Mouse (Mus musculus) left cerebral cortex, adult 2 months (tissue): ENCODE data around the gene Npl. TPM values are rescaled to one million over a fixed set of nuclear protein-coding genes. Genes with fewer than 3 reads are reported as not detected.

Experiments
- DNase-seq, 2 experiments: peaks; one replicate each; pipeline ENCODE4 v3.0.0; 2021 to 2022; ENCODE audit warnings: low spot score in 2 of 2, mixed read lengths in 1 of 2; ENCODE audit errors: extremely low spot score in 1 of 2
- H3K27ac ChIP-seq: fragments of 200-600 bp; 2 replicates; pipeline ENCODE4 v1.8.1; 2022
- H3K4me3 ChIP-seq: fragments of 200-600 bp; 2 replicates; pipeline ENCODE4 v1.8.1; 2022
- CTCF ChIP-seq: fragments of 200-600 bp; IDR thresholded peaks from 2 replicates; pipeline ENCODE4 v1.8.1; 2022; ENCODE audit warnings: antibody characterized with exemption, mild to moderate bottlenecking, moderate library complexity
- intact Hi-C: fragments of 180-260 bp; cut with DNase I; formaldehyde crosslinking; loops from one replicate; pipeline ENCODE4 v1.15.1; 2025
- total RNA-seq, 2 experiments: library from RNA; stranded (reverse); gene quantifications; 2 replicates each; pipeline ENCODE4 v1.2.3; 2021

The Npl gene
- total RNA-seq, 2 experiments from 2014 or later, result 5.4 to 6.0 TPM

DNA sequence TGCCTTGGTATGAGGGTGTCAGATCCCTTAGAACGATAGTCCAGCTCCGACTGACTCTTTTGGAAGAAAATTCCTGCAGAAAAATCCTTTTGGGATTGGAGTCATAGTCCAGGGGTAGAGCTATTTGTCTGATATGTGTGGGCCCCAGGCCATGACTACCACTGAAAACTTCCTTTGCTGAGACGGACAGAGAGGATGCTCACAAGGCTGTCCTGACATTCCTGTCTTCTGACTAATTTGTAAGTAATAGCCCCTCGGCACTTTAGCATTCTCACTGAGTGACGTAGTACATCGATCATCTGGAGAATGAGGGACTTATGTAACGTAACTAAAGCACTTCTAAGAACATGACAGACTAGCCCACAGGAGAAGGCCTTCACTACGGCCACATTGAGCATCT is 15.9 kb upstream of the Npl start:
- H3K4me3 ChIP-seq, result no peak overlapping the region
- DNase-seq, result no peak
- intact Hi-C loops, result loop anchor here (2.0 kb wide), 1 partner anchor 29 kb away; no protein-coding TSS in a partner anchor
- no peak for TF ChIP-seq CTCF
- H3K27ac ChIP-seq, result no peak overlapping the region

DNA sequence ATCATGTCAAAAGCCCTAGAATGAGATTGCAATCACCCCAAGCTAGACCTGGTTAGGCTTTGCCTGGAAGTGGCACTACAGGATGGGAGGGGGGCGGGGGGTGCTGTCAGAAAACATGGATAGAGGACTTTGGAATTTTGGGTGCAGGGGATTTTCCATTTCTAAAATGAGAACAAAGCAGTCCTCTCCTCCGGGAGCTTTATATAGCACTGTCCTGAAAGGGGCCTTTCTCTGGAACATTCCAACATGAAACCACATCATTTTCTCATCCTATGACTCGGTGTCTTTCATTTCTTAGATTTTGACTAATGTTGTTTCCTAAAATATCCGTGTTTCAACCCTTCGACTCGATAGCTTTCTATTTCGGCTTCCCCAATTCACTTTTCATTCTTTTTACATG is 14.9 kb upstream of the Npl start:
- no peak overlapping the region for H3K27ac ChIP-seq
- no peak for TF ChIP-seq CTCF
- no peak for DNase-seq
- H3K4me3 ChIP-seq, result no peak overlapping the region
- intact Hi-C loops, result no loop called here

GRCm38 (mm10) chr1:153563675-153564074 is 13.8 kb upstream of the Npl start:
- no peak overlapping the region for H3K27ac ChIP-seq
- intact Hi-C loops, result no loop called here
- H3K4me3 ChIP-seq, result no peak overlapping the region
- DNase-seq, result no peak
- TF ChIP-seq CTCF, result no peak; the same call in 1 of the 2 replicates

DNA sequence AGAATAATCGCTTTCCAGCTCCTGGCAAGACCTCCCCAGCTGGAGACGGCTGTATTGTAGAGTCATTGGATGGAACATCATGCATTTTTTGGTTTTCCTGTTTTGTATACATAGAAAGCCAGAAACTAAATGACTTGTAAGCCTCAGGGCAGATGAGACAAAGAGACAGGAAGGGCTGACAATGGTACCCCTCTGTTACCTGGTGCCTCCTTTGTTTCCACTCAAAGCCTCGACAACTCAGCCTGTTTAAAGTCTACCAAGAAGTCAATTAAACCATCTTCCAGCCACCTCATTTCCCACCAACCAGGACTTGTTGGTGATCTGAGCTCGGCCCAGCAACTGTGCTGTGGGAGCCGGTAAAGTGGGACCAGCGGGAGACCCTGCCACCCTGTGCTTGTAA is 11.0 kb upstream of the Npl start:
- intact Hi-C loops, result no loop called here
- Histone ChIP-seq H3K27ac (no peak overlapping the region), H3K4me3 (no peak overlapping the region)
- TF ChIP-seq CTCF, result no peak
- no peak for DNase-seq

DNA sequence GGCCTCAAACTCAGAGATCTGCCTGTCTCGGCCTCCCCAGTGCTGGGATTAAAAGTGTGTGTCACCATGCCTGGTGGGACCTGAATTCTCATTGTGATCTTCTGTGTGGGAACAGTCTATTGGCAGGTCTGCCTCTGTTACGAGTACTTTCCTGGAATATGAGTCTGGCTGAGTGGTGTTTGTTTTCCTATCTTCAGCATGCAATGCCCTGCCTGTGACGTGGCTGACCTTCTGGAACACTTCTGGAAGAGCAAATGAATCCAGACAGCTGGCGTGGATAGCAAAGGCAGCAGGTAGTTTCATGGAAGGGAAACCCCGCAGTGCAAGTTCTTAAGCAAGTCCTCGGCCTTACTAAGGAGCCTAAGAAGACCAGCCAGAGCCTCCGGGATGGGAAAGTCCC is 9.9 kb upstream of the Npl start:
- TF ChIP-seq CTCF, result no peak
- no peak for DNase-seq
- no peak overlapping the region for H3K4me3 ChIP-seq
- no peak overlapping the region for H3K27ac ChIP-seq
- intact Hi-C loops, result loop anchor here (1.0 to 5.0 kb wide), 6 partner anchors 103 to 623 kb away; no protein-coding TSS in a partner anchor

GRCm38 (mm10) chr1:153559126-153559647 is 9.3 kb upstream of the Npl start:
- Histone ChIP-seq H3K27ac (no peak overlapping the region), H3K4me3 (no peak overlapping the region)
- intact Hi-C loops, result loop anchor here (1.0 to 5.0 kb wide), 6 partner anchors 103 to 623 kb away; no protein-coding TSS in a partner anchor
- TF ChIP-seq CTCF, result peak; percentile 78
- DNase-seq, result peak; percentile 74 to 75

GRCm38 (mm10) chr1:153556896-153557295 is 7.1 kb upstream of the Npl start:
- intact Hi-C loops, result loop anchor here (5.0 kb wide), 4 partner anchors 105 to 625 kb away; no protein-coding TSS in a partner anchor

GRCm38 (mm10) chr1:153556202-153556601 is 6.4 kb upstream of the Npl start:
- no peak overlapping the region for H3K4me3 ChIP-seq
- no peak for DNase-seq
- TF ChIP-seq CTCF, result no peak
- intact Hi-C loops, result loop anchor here (5.0 kb wide), 4 partner anchors 106 to 626 kb away; no protein-coding TSS in a partner anchor
- no peak overlapping the region for H3K27ac ChIP-seq

More at GRCm38 (mm10) chr1:153556896-153557295, 7.1 kb upstream of the Npl start:
- peak in 1 of 2 experiments; percentile 32 for DNase-seq
- H3K27ac ChIP-seq, result no peak overlapping the region
- peak; percentile 89 for TF ChIP-seq CTCF
- no peak overlapping the region for H3K4me3 ChIP-seq

DNA sequence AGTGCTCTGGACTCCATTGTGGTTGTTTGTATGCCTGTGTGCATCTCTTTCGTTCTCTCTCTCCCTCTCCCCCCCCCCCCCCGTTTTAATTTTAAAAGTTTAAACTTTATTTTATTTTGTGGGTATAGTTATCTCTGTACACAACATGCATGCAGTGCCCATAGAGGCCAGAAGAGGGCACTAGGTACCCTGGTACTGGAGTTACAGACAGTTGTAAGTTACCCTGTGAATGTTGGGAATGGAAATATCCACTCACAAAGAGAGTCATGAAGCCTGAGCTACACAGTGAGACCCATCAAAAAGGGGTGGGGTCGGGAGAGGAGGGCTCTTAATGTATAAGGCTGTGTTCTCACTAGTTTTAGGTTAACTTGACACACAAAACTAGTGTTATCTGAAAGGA is 969 bp upstream of the Npl start:
- peak; percentile 57 for TF ChIP-seq CTCF
- Histone ChIP-seq H3K4me3 (no peak overlapping the region), H3K27ac (no peak overlapping the region)
- intact Hi-C loops, result no loop called here
- DNase-seq, result peak in 1 of 2 experiments; percentile 42

DNA sequence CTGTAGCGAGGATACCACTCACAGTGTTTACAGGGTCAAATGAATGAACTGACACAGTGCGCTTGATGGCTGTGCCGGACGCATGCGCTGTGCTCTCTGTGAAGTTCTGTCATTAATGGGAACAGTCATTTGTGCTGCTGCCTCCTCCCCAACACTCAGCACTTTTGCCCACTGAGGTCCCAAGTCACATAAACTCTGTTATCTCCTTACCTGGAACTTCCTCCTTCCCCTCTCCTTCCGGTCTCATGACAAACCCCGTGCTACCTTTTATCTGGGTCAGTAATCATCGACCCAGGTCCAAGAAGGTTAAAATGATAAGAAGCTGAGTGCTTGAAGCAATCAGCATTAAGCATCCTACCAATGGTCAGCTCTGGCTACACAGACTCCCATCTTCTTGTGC is 2.3 kb downstream of the Npl start:
- no peak overlapping the region for H3K4me3 ChIP-seq
- DNase-seq, result no peak
- no peak overlapping the region for H3K27ac ChIP-seq
- no peak for TF ChIP-seq CTCF
- intact Hi-C loops, result no loop called here

- intact Hi-C loops, result no loop called here
Observed at GRCm38 (mm10) chr1:153545196-153545595, 4.6 kb downstream of the Npl start.

DNA sequence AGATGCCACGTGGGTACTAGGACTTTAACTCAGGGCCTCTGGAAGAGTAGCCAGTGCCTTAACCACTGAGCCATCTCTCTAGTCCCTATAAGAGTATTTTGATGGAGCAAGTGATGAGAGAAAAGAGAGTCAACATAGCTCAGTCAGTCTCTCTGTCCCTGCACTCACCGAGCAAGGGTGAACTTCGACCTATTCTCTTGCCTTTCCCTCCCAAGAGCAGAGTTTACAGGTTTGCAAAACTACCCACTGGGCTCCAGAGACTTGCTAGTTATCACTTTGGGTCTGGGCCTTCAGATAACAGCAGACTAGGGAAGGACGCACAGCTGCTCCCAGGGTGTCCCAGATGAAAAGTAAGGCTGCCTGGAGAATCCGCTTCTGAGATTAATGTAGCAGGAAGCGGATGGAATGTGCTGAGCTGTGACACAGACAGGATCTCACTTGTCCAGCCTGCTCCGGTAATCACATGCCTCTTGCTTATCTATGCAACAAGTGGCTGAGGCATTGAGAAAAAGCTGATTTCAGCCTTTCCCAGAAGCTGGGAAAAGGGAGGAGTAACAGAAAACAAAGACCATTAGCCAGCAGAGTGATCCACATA is 7.0 kb downstream of the Npl start:
- DNase-seq, result no peak
- TF ChIP-seq CTCF, result no peak
- Histone ChIP-seq H3K4me3 (no peak overlapping the region), H3K27ac (no peak overlapping the region)
- intact Hi-C loops, result no loop called here

More at GRCm38 (mm10) chr1:153545196-153545595, 4.6 kb downstream of the Npl start:
- no peak for TF ChIP-seq CTCF
- Histone ChIP-seq H3K27ac (no peak overlapping the region), H3K4me3 (no peak overlapping the region)
- DNase-seq, result no peak

DNA sequence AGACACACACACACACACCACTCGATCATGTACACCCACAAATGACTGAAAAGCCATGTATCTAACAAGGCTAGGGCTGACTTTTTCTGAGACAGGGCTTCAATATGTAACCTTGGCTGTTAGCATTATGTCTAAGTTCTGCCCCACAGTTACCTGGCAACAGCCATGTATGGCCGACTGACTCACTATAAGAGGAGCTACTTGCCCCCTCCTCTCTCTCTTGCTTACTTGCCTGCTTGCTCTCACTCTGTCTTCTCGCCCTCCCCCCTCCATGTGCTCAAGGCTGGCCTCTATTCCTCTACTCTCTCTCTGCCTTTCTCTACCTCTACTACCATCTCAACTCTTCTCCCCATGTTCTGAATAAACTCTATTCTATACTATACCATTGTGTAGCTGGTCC is 9.1 kb downstream of the Npl start:
- no peak overlapping the region for H3K4me3 ChIP-seq
- intact Hi-C loops, result no loop called here
- no peak for TF ChIP-seq CTCF
- DNase-seq, result no peak
- H3K27ac ChIP-seq, result no peak overlapping the region
